Mouse (Mus musculus) bone marrow macrophage, adult 2 months (primary cell): ENCODE measurements around the gene Bmf.

ENCODE experiments used
- CTCF ChIP-seq: IDR thresholded peaks from 2 replicates; pipeline ENCODE4 v1.5.1; 2012; ENCODE audit warnings: low read depth, mild to moderate bottlenecking, low read length, moderate library complexity
- POLR2A ChIP-seq: IDR thresholded peaks from 2 replicates; pipeline ENCODE4 v1.6.1; 2012; ENCODE audit warnings: mild to moderate bottlenecking, low read depth, low read length, borderline replicate concordance

DNA sequence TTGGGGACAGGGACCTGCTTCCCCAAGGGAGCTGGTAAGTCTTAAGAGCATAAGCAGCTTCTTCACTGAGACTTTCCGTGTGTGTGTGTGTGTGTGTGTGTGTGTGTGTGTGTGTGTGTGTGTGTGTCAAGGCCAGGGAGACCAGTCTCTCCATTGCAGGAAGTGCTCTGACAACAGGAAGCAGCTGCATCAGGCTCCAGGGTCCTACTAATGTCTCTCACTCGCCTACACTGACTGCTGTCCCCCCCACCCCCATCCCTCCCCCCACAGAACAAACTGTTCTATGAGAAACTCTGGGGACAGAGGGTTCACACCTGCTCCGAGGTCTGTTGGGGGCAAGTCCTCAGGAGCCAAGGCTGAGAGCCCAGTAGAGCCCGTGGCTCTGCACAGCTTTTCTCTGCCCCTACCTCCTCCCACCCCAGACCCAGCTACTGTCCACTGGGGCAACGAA lies 58.2 kb downstream of the Bmf start:
- TF ChIP-seq CTCF (no peak), POLR2A (no peak)
